Mouse (Mus musculus): ENCODE measurements around the gene Pknox2. TPM values are rescaled to one million over a fixed set of nuclear protein-coding genes. Genes with fewer than 3 reads are reported as not detected.

Gene Pknox2
- polyA plus RNA-seq, 1 experiment from 2014 or later: 33.4 TPM

GRCm38 (mm10) chr9:37037405-37037804 is 109.8 kb downstream of the Pknox2 start:
- 65% methylated on average over 12 of the region's 12 CpGs for WGBS
- Histone ChIP-seq H3K4me2 (ENCODE audit: low read depth, low read length) (no peak overlapping the region), H3K36me3 (ENCODE audit: control insufficient read depth, insufficient read depth, low read length) (no peaks in the 10 kb centered on the region), H3K27ac (ENCODE audit: low read depth, low read length) (0 out of 2 replicates have a peak overlapping the region, but pooled peaks have one; percentile 13), H3K4me1 (ENCODE audit: control insufficient read depth, insufficient read depth, low read length) (peaks cover 12% of the 10 kb centered on the region), H3K9ac (replicated peaks; ENCODE audit: low read depth, low read length) (no peak overlapping the region), H3K27me3 (ENCODE audit: control insufficient read depth, insufficient read depth, low read length) (no peaks in the 10 kb centered on the region), H3K4me3 (ENCODE audit: low read depth, low read length) (no peak overlapping the region), H3K9me3 (ENCODE audit: control insufficient read depth, low read length) (no peaks in the 10 kb centered on the region)
- ATAC-seq (ENCODE audit: low read depth): no peak

GRCm38 (mm10) chr9:37035248-37035647 is 112.0 kb downstream of the Pknox2 start:
- no peak for ATAC-seq (ENCODE audit: low read depth)
- Histone ChIP-seq H3K4me3 (ENCODE audit: low read depth, low read length) (no peak overlapping the region), H3K9ac (replicated peaks; ENCODE audit: low read depth, low read length) (no peak overlapping the region), H3K27me3 (ENCODE audit: control insufficient read depth, insufficient read depth, low read length) (no peaks in the 10 kb centered on the region), H3K9me3 (ENCODE audit: control insufficient read depth, low read length) (no peaks in the 10 kb centered on the region), H3K36me3 (ENCODE audit: control insufficient read depth, insufficient read depth, low read length) (no peaks in the 10 kb centered on the region), H3K4me1 (ENCODE audit: control insufficient read depth, insufficient read depth, low read length) (peaks cover 19% of the 10 kb centered on the region), H3K27ac (ENCODE audit: low read depth, low read length) (no peak overlapping the region), H3K4me2 (ENCODE audit: low read depth, low read length) (no peak overlapping the region)
- 95% methylated on average over 3 of the region's 3 CpGs for WGBS

GRCm38 (mm10) chr9:37034316-37034715 is 112.9 kb downstream of the Pknox2 start:
- Histone ChIP-seq H3K4me2 (ENCODE audit: low read depth, low read length) (no peak overlapping the region), H3K4me1 (ENCODE audit: control insufficient read depth, insufficient read depth, low read length) (peaks cover 24% of the 10 kb centered on the region), H3K27me3 (ENCODE audit: control insufficient read depth, insufficient read depth, low read length) (no peaks in the 10 kb centered on the region), H3K9me3 (ENCODE audit: control insufficient read depth, low read length) (no peaks in the 10 kb centered on the region), H3K4me3 (ENCODE audit: low read depth, low read length) (no peak overlapping the region), H3K27ac (ENCODE audit: low read depth, low read length) (no peak overlapping the region), H3K36me3 (ENCODE audit: control insufficient read depth, insufficient read depth, low read length) (no peaks in the 10 kb centered on the region), H3K9ac (replicated peaks; ENCODE audit: low read depth, low read length) (no peak overlapping the region)
- 44% methylated on average over 1 of the region's 1 CpGs for WGBS
- ATAC-seq (ENCODE audit: low read depth): no peak

- Histone ChIP-seq H3K36me3 (ENCODE audit: control insufficient read depth, insufficient read depth, low read length) (no peaks in the 10 kb centered on the region), H3K27ac (ENCODE audit: low read depth, low read length) (peak overlapping the region; percentile 52), H3K9ac (replicated peaks; ENCODE audit: low read depth, low read length) (no peak overlapping the region), H3K27me3 (ENCODE audit: control insufficient read depth, insufficient read depth, low read length) (no peaks in the 10 kb centered on the region), H3K4me2 (ENCODE audit: low read depth, low read length) (no peak overlapping the region), H3K9me3 (ENCODE audit: control insufficient read depth, low read length) (no peaks in the 10 kb centered on the region), H3K4me3 (ENCODE audit: low read depth, low read length) (no peak overlapping the region), H3K4me1 (ENCODE audit: control insufficient read depth, insufficient read depth, low read length) (peaks cover 38% of the 10 kb centered on the region)
- WGBS: 36% methylated on average over 9 of the region's 9 CpGs
- ATAC-seq (ENCODE audit: low read depth): no peak
These were observed 116.6 kb downstream of the Pknox2 start for GRCm38 (mm10) chr9:37030347-37031213.

- Histone ChIP-seq H3K27ac (ENCODE audit: low read depth, low read length) (peak overlapping the region; percentile 52), H3K4me1 (ENCODE audit: control insufficient read depth, insufficient read depth, low read length) (peaks cover 41% of the 10 kb centered on the region), H3K9me3 (ENCODE audit: control insufficient read depth, low read length) (no peaks in the 10 kb centered on the region), H3K27me3 (ENCODE audit: control insufficient read depth, insufficient read depth, low read length) (no peaks in the 10 kb centered on the region), H3K36me3 (ENCODE audit: control insufficient read depth, insufficient read depth, low read length) (no peaks in the 10 kb centered on the region), H3K4me3 (ENCODE audit: low read depth, low read length) (no peak overlapping the region), H3K4me2 (ENCODE audit: low read depth, low read length) (no peak overlapping the region), H3K9ac (replicated peaks; ENCODE audit: low read depth, low read length) (no peak overlapping the region)
- ATAC-seq (ENCODE audit: low read depth): no peak
- 78% methylated on average over 3 of the region's 3 CpGs for WGBS
These were observed 117.3 kb downstream of the Pknox2 start for GRCm38 (mm10) chr9:37029811-37030346.

GRCm38 (mm10) chr9:37027825-37028575 is 119.2 kb downstream of the Pknox2 start:
- ATAC-seq (ENCODE audit: low read depth): no peak
- Histone ChIP-seq H3K36me3 (ENCODE audit: control insufficient read depth, insufficient read depth, low read length) (no peaks in the 10 kb centered on the region), H3K9ac (replicated peaks; ENCODE audit: low read depth, low read length) (no peak overlapping the region), H3K27me3 (ENCODE audit: control insufficient read depth, insufficient read depth, low read length) (no peaks in the 10 kb centered on the region), H3K4me2 (ENCODE audit: low read depth, low read length) (no peak overlapping the region), H3K4me1 (ENCODE audit: control insufficient read depth, insufficient read depth, low read length) (peaks cover 41% of the 10 kb centered on the region), H3K27ac (ENCODE audit: low read depth, low read length) (no peak overlapping the region), H3K9me3 (ENCODE audit: control insufficient read depth, low read length) (no peaks in the 10 kb centered on the region), H3K4me3 (ENCODE audit: low read depth, low read length) (no peak overlapping the region)
- WGBS: 30% methylated on average over 7 of the region's 7 CpGs

GRCm38 (mm10) chr9:37025913-37026312 is 121.3 kb downstream of the Pknox2 start:
- WGBS: 7% methylated on average over 3 of the region's 3 CpGs
- H3K4me2 ChIP-seq (ENCODE audit: low read depth, low read length): no peak overlapping the region
- peak overlapping the region; percentile 80 for H3K27ac ChIP-seq (ENCODE audit: low read depth, low read length)
- ATAC-seq (ENCODE audit: low read depth): peak; percentile 65
- no peak overlapping the region for H3K4me3 ChIP-seq (ENCODE audit: low read depth, low read length)
- no peak overlapping the region for H3K9ac ChIP-seq (replicated peaks; ENCODE audit: low read depth, low read length)
- no peaks in the 10 kb centered on the region for H3K27me3 ChIP-seq (ENCODE audit: control insufficient read depth, insufficient read depth, low read length)
- H3K4me1 ChIP-seq (ENCODE audit: control insufficient read depth, insufficient read depth, low read length): peaks cover 56% of the 10 kb centered on the region
- no peaks in the 10 kb centered on the region for H3K9me3 ChIP-seq (ENCODE audit: control insufficient read depth, low read length)
- no peaks in the 10 kb centered on the region for H3K36me3 ChIP-seq (ENCODE audit: control insufficient read depth, insufficient read depth, low read length)

- Histone ChIP-seq H3K9ac (replicated peaks; ENCODE audit: low read depth, low read length) (no peak overlapping the region), H3K27ac (ENCODE audit: low read depth, low read length) (no peak overlapping the region), H3K4me3 (ENCODE audit: low read depth, low read length) (no peak overlapping the region), H3K4me1 (ENCODE audit: control insufficient read depth, insufficient read depth, low read length) (peaks cover 28% of the 10 kb centered on the region), H3K36me3 (ENCODE audit: control insufficient read depth, insufficient read depth, low read length) (no peaks in the 10 kb centered on the region), H3K9me3 (ENCODE audit: control insufficient read depth, low read length) (no peaks in the 10 kb centered on the region), H3K4me2 (ENCODE audit: low read depth, low read length) (no peak overlapping the region), H3K27me3 (ENCODE audit: control insufficient read depth, insufficient read depth, low read length) (no peaks in the 10 kb centered on the region)
- 22% methylated on average over 3 of the region's 3 CpGs for WGBS
- ATAC-seq (ENCODE audit: low read depth): no peak
These were observed 125.5 kb downstream of the Pknox2 start for GRCm38 (mm10) chr9:37021586-37022230.

All from neural tube, embryonic 14.5 days (tissue).